Mouse (Mus musculus): ENCODE data around the gene Rbpj. TPM values are rescaled to one million over a fixed set of nuclear protein-coding genes. Genes with fewer than 3 reads are reported as not detected.
"Not testable (repeated sequence)": the region's sequence is repeated elsewhere in the genome, so short reads cannot be mapped to it uniquely, and the experiment has no call there.

The Rbpj gene
- polyA plus RNA-seq, 2 experiments, result 6.5 to 7.0 TPM

GRCm38 (mm10) chr5:53546440-53546839 is 80.5 kb downstream of the Rbpj start:
- no peaks in the 10 kb centered on the region for H3K27me3 ChIP-seq (ENCODE audit: control insufficient read depth, insufficient read depth, low read length)
- no peak overlapping the region for H3K4me2 ChIP-seq (ENCODE audit: low read depth)
- no peak for TF ChIP-seq CTCF (IDR thresholded peaks at IDR 0.05; ENCODE audit: low read depth)
- TF ChIP-seq EP300 (IDR thresholded peaks at IDR 0.05; ENCODE audit: low read depth), result no peak
- no peak for ATAC-seq (ENCODE audit: insufficient read depth)
- WGBS (ENCODE audit: insufficient replicate concordance), result 53% methylated on average over 6 of the region's 6 CpGs
- H3K36me3 ChIP-seq (replicated peaks; ENCODE audit: control insufficient read depth, insufficient read depth, low read depth), result no peaks in the 10 kb centered on the region
- no peak overlapping the region for H3K9ac ChIP-seq (replicated peaks)
- H3K4me1 ChIP-seq (replicated peaks; ENCODE audit: control insufficient read depth in 2 of 2, insufficient read depth in 2 of 2, low read length in 1 of 2), result no peaks in the 10 kb centered on the region
- no peak overlapping the region for H3K27ac ChIP-seq
- H3K9me3 ChIP-seq (ENCODE audit: control insufficient read depth, low read length), result no peaks in the 10 kb centered on the region
- H3K4me3 ChIP-seq (ENCODE audit: insufficient read depth in 1 of 2, low read depth in 2 of 2, low read length in 2 of 2), result no peak overlapping the region
- no peak for DNase-seq (ENCODE audit: low read depth in 3 of 3, low spot score in 3 of 3)

GRCm38 (mm10) chr5:53546979-53547472 is 81.1 kb downstream of the Rbpj start:
- TF ChIP-seq CTCF (IDR thresholded peaks at IDR 0.05; ENCODE audit: low read depth) (no peak), EP300 (IDR thresholded peaks at IDR 0.05; ENCODE audit: low read depth) (no peak)
- Histone ChIP-seq H3K9me3 (ENCODE audit: control insufficient read depth, low read length) (no peaks in the 10 kb centered on the region), H3K27ac (no peak overlapping the region), H3K27me3 (ENCODE audit: control insufficient read depth, insufficient read depth, low read length) (no peaks in the 10 kb centered on the region), H3K36me3 (replicated peaks; ENCODE audit: control insufficient read depth, insufficient read depth, low read depth) (no peaks in the 10 kb centered on the region), H3K4me1 (replicated peaks; ENCODE audit: control insufficient read depth in 2 of 2, insufficient read depth in 2 of 2, low read length in 1 of 2) (no peaks in the 10 kb centered on the region), H3K4me3 (ENCODE audit: insufficient read depth in 1 of 2, low read depth in 2 of 2, low read length in 2 of 2) (no peak overlapping the region), H3K4me2 (ENCODE audit: low read depth) (no peak overlapping the region), H3K9ac (replicated peaks) (no peak overlapping the region)
- DNase-seq (ENCODE audit: low read depth in 3 of 3, low spot score in 3 of 3), result peak in 1 of 3 experiments; percentile 14
- no peak for ATAC-seq (ENCODE audit: insufficient read depth)
- 28% methylated on average over 9 of the region's 9 CpGs for WGBS (ENCODE audit: insufficient replicate concordance)

GRCm38 (mm10) chr5:53550329-53550728 is 84.4 kb downstream of the Rbpj start:
- not testable (repeated sequence) for H3K4me1 ChIP-seq (replicated peaks; ENCODE audit: control insufficient read depth in 2 of 2, insufficient read depth in 2 of 2, low read length in 1 of 2); H3K4me2 ChIP-seq (ENCODE audit: low read depth); H3K9me3 ChIP-seq (ENCODE audit: control insufficient read depth, low read length); H3K9ac ChIP-seq (replicated peaks); H3K36me3 ChIP-seq (replicated peaks; ENCODE audit: control insufficient read depth, insufficient read depth, low read depth); H3K27me3 ChIP-seq (ENCODE audit: control insufficient read depth, insufficient read depth, low read length); ATAC-seq (ENCODE audit: insufficient read depth); DNase-seq (ENCODE audit: low read depth in 3 of 3, low spot score in 3 of 3); H3K27ac ChIP-seq; H3K4me3 ChIP-seq (ENCODE audit: insufficient read depth in 1 of 2, low read depth in 2 of 2, low read length in 2 of 2)
- WGBS (ENCODE audit: insufficient replicate concordance), result 88% methylated on average over 1 of the region's 1 CpGs

GRCm38 (mm10) chr5:53551394-53551793 is 85.4 kb downstream of the Rbpj start:
- TF ChIP-seq EP300 (IDR thresholded peaks at IDR 0.05; ENCODE audit: low read depth) (no peak), CTCF (IDR thresholded peaks at IDR 0.05; ENCODE audit: low read depth) (no peak)
- no peaks in the 10 kb centered on the region for H3K36me3 ChIP-seq (replicated peaks; ENCODE audit: control insufficient read depth, insufficient read depth, low read depth)
- 72% methylated on average over 6 of the region's 6 CpGs for WGBS (ENCODE audit: insufficient replicate concordance)
- H3K4me1 ChIP-seq (replicated peaks; ENCODE audit: control insufficient read depth in 2 of 2, insufficient read depth in 2 of 2, low read length in 1 of 2), result no peaks in the 10 kb centered on the region
- no peak for DNase-seq (ENCODE audit: low read depth in 3 of 3, low spot score in 3 of 3)
- H3K27me3 ChIP-seq (ENCODE audit: control insufficient read depth, insufficient read depth, low read length), result no peaks in the 10 kb centered on the region
- H3K9ac ChIP-seq (replicated peaks), result no peak overlapping the region
- no peak overlapping the region for H3K4me2 ChIP-seq (ENCODE audit: low read depth)
- no peaks in the 10 kb centered on the region for H3K9me3 ChIP-seq (ENCODE audit: control insufficient read depth, low read length)
- no peak overlapping the region for H3K4me3 ChIP-seq (ENCODE audit: insufficient read depth in 1 of 2, low read depth in 2 of 2, low read length in 2 of 2)
- no peak overlapping the region for H3K27ac ChIP-seq
- no peak for ATAC-seq (ENCODE audit: insufficient read depth)

GRCm38 (mm10) chr5:53551910-53552309 is 86.0 kb downstream of the Rbpj start:
- DNase-seq (ENCODE audit: low read depth in 3 of 3, low spot score in 3 of 3) (no peak), ATAC-seq (ENCODE audit: insufficient read depth) (no peak)
- WGBS (ENCODE audit: insufficient replicate concordance), result 64% methylated on average over 4 of the region's 4 CpGs
- Histone ChIP-seq H3K9me3 (ENCODE audit: control insufficient read depth, low read length) (no peaks in the 10 kb centered on the region), H3K9ac (replicated peaks) (no peak overlapping the region), H3K4me3 (ENCODE audit: insufficient read depth in 1 of 2, low read depth in 2 of 2, low read length in 2 of 2) (no peak overlapping the region), H3K27ac (no peak overlapping the region), H3K36me3 (replicated peaks; ENCODE audit: control insufficient read depth, insufficient read depth, low read depth) (no peaks in the 10 kb centered on the region), H3K27me3 (ENCODE audit: control insufficient read depth, insufficient read depth, low read length) (no peaks in the 10 kb centered on the region), H3K4me2 (ENCODE audit: low read depth) (no peak overlapping the region), H3K4me1 (replicated peaks; ENCODE audit: control insufficient read depth in 2 of 2, insufficient read depth in 2 of 2, low read length in 1 of 2) (no peaks in the 10 kb centered on the region)
- no peak for TF ChIP-seq CTCF (IDR thresholded peaks at IDR 0.05; ENCODE audit: low read depth)
- TF ChIP-seq EP300 (IDR thresholded peaks at IDR 0.05; ENCODE audit: low read depth), result no peak
